ENCODE assay signal across 11 mouse cellular contexts in the genomic region with DNA sequence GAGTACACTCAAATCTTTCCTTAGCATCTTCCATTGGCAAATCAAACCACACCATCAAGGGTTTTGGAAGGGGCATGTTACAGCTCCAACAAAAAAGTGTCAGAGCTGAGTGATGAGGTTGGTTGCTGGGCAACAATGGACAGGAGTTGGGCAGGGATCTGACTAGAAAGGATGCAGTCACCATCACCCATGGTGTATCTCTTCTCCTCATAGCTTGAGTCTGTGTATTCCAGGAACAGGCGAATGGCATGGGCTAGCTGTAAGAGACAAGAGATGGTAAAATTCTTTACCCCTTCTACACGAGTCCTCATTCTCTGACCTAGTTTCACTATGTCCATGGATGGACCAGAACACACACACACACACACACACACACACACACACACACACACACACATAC. TPM values are rescaled to one million over a fixed set of nuclear protein-coding genes. Genes with fewer than 3 reads are reported as not detected.
DNase-seq lines count a peak whose midpoint lies in the region; ATAC-seq and TF ChIP-seq lines count a peak whose summit lies in the region.
"Had no signal": no experiment of that assay in that cellular context is flagged by ENCODE, and none has a peak within 500 bp of the region (broad histone marks: within the 10 kb centered on the region; RNA-seq: fewer than 3 reads in every experiment).

No protein-coding gene starts in this region.

- peak overlapping the region; percentile 44; the same call in 1 of the 2 replicates for H3K4me3 ChIP-seq in heart, adult 2 months
- 0 out of 2 replicates have a peak overlapping the region, but pooled peaks have one; percentile 17 for H3K4me3 ChIP-seq in spleen, adult 2 months (ENCODE audit: extremely low read depth, insufficient read depth, insufficient read length)
- peak overlapping the region; percentile 29 for H3K4me3 ChIP-seq in limb, embryonic 15.5 days
- peak overlapping the region; percentile 24 for H3K4me3 ChIP-seq in stomach, embryonic 15.5 days (replicated peaks)

- H3K4me2 ChIP-seq in limb, embryonic 15.5 days: peak overlapping the region; percentile 49
- peak overlapping the region; percentile 48 for H3K4me2 ChIP-seq in stomach, embryonic 15.5 days

- no peak for TF ChIP-seq POLR2A in heart, adult 2 months (IDR thresholded peaks at IDR 0.05; ENCODE audit: insufficient read depth, low read depth, low read length)
- TF ChIP-seq POLR2A in spleen, adult 2 months (IDR thresholded peaks at IDR 0.05; ENCODE audit: low read depth, low read length): no peak

- H3K36me3 ChIP-seq in heart, adult 2 months (ENCODE audit: control insufficient read depth, insufficient read depth, low read length): no peaks in the 10 kb centered on the region
- H3K36me3 ChIP-seq in spleen, adult 2 months (ENCODE audit: control insufficient read depth, insufficient read depth, low read length): no peaks in the 10 kb centered on the region
- H3K36me3 ChIP-seq in limb, embryonic 15.5 days: no peaks in the 10 kb centered on the region
- no peaks in the 10 kb centered on the region for H3K36me3 ChIP-seq in stomach, embryonic 15.5 days

- no peaks in the 10 kb centered on the region for H3K9me3 ChIP-seq in limb, embryonic 15.5 days
- H3K9me3 ChIP-seq in stomach, embryonic 15.5 days: no peaks in the 10 kb centered on the region

- 52% methylated on average over 2 of the region's 2 CpGs for WGBS in heart, adult 2 months
- WGBS in spleen, adult 2 months: 71% methylated on average over 2 of the region's 2 CpGs
- WGBS in limb, embryonic 15.5 days: 64% methylated on average over 2 of the region's 2 CpGs
- 69% methylated on average over 2 of the region's 2 CpGs for WGBS in stomach, embryonic 15.5 days

- no peaks in the 10 kb centered on the region for H3K27me3 ChIP-seq in heart, adult 2 months (ENCODE audit: control insufficient read depth, insufficient read depth, low read length)
- H3K27me3 ChIP-seq in spleen, adult 2 months (ENCODE audit: control insufficient read depth, insufficient read depth, low read length): no peaks in the 10 kb centered on the region
- no peaks in the 10 kb centered on the region for H3K27me3 ChIP-seq in limb, embryonic 15.5 days
- no peaks in the 10 kb centered on the region for H3K27me3 ChIP-seq in stomach, embryonic 15.5 days (replicated peaks)

- H3K4me1 ChIP-seq in heart, adult 2 months (ENCODE audit: control insufficient read depth, insufficient read depth, low read length): peaks cover 7% of the 10 kb centered on the region
- H3K4me1 ChIP-seq in spleen, adult 2 months (ENCODE audit: control insufficient read depth, insufficient read depth, insufficient read length): peaks cover 2% of the 10 kb centered on the region; the same call in 1 of the 2 replicates
- peaks cover 7% of the 10 kb centered on the region; the same call in 1 of the 2 replicates for H3K4me1 ChIP-seq in limb, embryonic 15.5 days
- H3K4me1 ChIP-seq in stomach, embryonic 15.5 days: no peaks in the 10 kb centered on the region

- H3K79me2 ChIP-seq in heart, adult 2 months (replicated peaks; ENCODE audit: control insufficient read depth, insufficient read depth, low read length): no peaks in the 10 kb centered on the region

- intact Hi-C loops in heart, adult 2 months (cut with DNase I): loop anchor here (2.0 kb wide), 1 partner anchor 88 kb away; no protein-coding TSS in a partner anchor
- intact Hi-C loops in heart, postnatal 25 days (cut with DNase I): no loop called here

- no peak for TF ChIP-seq CTCF in heart, adult 2 months (IDR thresholded peaks at IDR 0.05)
- no peak for TF ChIP-seq CTCF in spleen, adult 2 months (IDR thresholded peaks at IDR 0.05; ENCODE audit: extremely low read depth, insufficient read depth, insufficient read length, insufficient replicate concordance)

- TF ChIP-seq EP300 in heart, adult 2 months (IDR thresholded peaks at IDR 0.05; ENCODE audit: insufficient read depth, low read depth, low read length): no peak

- peak overlapping the region; percentile 56 for H3K9ac ChIP-seq in heart, adult 2 months (ENCODE audit: low read depth, low read length)
- no peak overlapping the region for H3K9ac ChIP-seq in limb, embryonic 15.5 days
- H3K9ac ChIP-seq in stomach, embryonic 15.5 days: no peak overlapping the region

- ATAC-seq in limb, embryonic 15.5 days (ENCODE audit: insufficient number of reproducible peaks, low FRiP score, low TSS enrichment, low read depth): no peak
- ATAC-seq in stomach, embryonic 15.5 days (ENCODE audit: insufficient read depth, low FRiP score, low read depth): 0 out of 2 replicates have a peak, but pooled peaks have one; percentile 0
- ATAC-seq in inflammation-experienced regulatory T-cells, adult 6 months: no peak

- DNase-seq in heart, adult 2 months: no peak
- no peak for DNase-seq in heart, postnatal 25 days (ENCODE audit: low spot score)
- DNase-seq in spleen, adult 2 months (ENCODE audit: low read depth in 1 of 2, low spot score in 2 of 2): no peak
- no peak for DNase-seq in spleen, postnatal 4 days (ENCODE audit: low spot score in 2 of 2)
- DNase-seq in right cerebral cortex, adult 2 months (ENCODE audit: low spot score in 2 of 2): no peak

- peak overlapping the region; percentile 62 for H3K27ac ChIP-seq in heart, adult 2 months
- H3K27ac ChIP-seq in spleen, adult 2 months (ENCODE audit: insufficient read depth, low read length): no peak overlapping the region
- H3K27ac ChIP-seq in limb, embryonic 15.5 days: no peak overlapping the region
- H3K27ac ChIP-seq in stomach, embryonic 15.5 days: peak overlapping the region; percentile 60; the same call in 1 of the 2 replicates

RNA-seq across cellular contexts. Expression of gene Gstm7, which starts 0.5 kb away (rescaled TPM):
- 10 to 100 TPM; 80.5 to 95.0 TPM for total RNA-seq in heart, adult 2 months (2021)
- 70.4 and 119 TPM in 2 replicates for polyA plus RNA-seq in heart, adult 2 months (2012; rRNA removed)
- 10 to 100 TPM; 77.7 to 79.7 TPM for total RNA-seq in heart, postnatal 25 days (2021)
- 1.1 and 1.4 TPM in 2 replicates for polyA plus RNA-seq in spleen, adult 2 months (2012; rRNA removed)
- 10.7 and 11.9 TPM in 2 replicates for polyA plus RNA-seq in limb, embryonic 15.5 days (2015; fragmentation: Nextera tagmentation; extraction: Ambion mirVana)
- 27.1 and 34.6 TPM in 2 replicates for polyA plus RNA-seq in stomach, embryonic 15.5 days (2015; fragmentation: Nextera tagmentation; extraction: Ambion mirVana)
- polyA plus RNA-seq in inflammation-experienced regulatory T-cells, adult 6 months (2017; shearing (Covaris generic)): 1 to 10 TPM in 1 of 3 experiments, not detected in 2; 1.5 TPM
- total RNA-seq: neutrophil, adult 5-6 weeks had no signal

RNA-seq across cellular contexts. Expression of gene Gstm6, which starts 12.4 kb away (rescaled TPM):
- 1 to 10 TPM; 3.0 to 3.7 TPM for total RNA-seq in heart, adult 2 months (2021)
- 3.7 and 4.6 TPM in 2 replicates for polyA plus RNA-seq in heart, adult 2 months (2012; rRNA removed)
- 1 to 10 TPM; 1.6 to 3.2 TPM for total RNA-seq in heart, postnatal 25 days (2021)
- polyA plus RNA-seq in spleen, adult 2 months (2012; rRNA removed): 0.15 TPM in 1 of 2 replicates, not detected in the other
- 6.8 and 7.4 TPM in 2 replicates for polyA plus RNA-seq in limb, embryonic 15.5 days (2015; fragmentation: Nextera tagmentation; extraction: Ambion mirVana)
- polyA plus RNA-seq in stomach, embryonic 15.5 days (2015; fragmentation: Nextera tagmentation; extraction: Ambion mirVana): 9.3 and 12.4 TPM in 2 replicates
- polyA plus RNA-seq in inflammation-experienced regulatory T-cells, adult 6 months (2017; shearing (Covaris generic)): not detected
- total RNA-seq: neutrophil, adult 5-6 weeks had no signal
- polyA plus RNA-seq: C2C12 had no signal

RNA-seq across cellular contexts. Expression of gene Gstm5, which starts 35.5 kb away (rescaled TPM):
- total RNA-seq in heart, adult 2 months (2021): 10 to 100 TPM; 45.7 to 53.4 TPM
- 59.5 and 104 TPM in 2 replicates for polyA plus RNA-seq in heart, adult 2 months (2012; rRNA removed)
- 10 to 100 TPM; 50.1 to 51.4 TPM for total RNA-seq in heart, postnatal 25 days (2021)
- 5.9 and 6.4 TPM in 2 replicates for polyA plus RNA-seq in spleen, adult 2 months (2012; rRNA removed)
- polyA plus RNA-seq in limb, embryonic 15.5 days (2015; fragmentation: Nextera tagmentation; extraction: Ambion mirVana): 168 and 185 TPM in 2 replicates
- 149 and 159 TPM in 2 replicates for polyA plus RNA-seq in stomach, embryonic 15.5 days (2015; fragmentation: Nextera tagmentation; extraction: Ambion mirVana)
- polyA plus RNA-seq in inflammation-experienced regulatory T-cells, adult 6 months (2017; shearing (Covaris generic)): 1 to 10 TPM in 1 of 3 experiments, not detected in 2; 1.4 TPM

RNA-seq across cellular contexts. Expression of gene Gstm3, which starts 37.9 kb away (rescaled TPM):
- not detected for total RNA-seq in heart, adult 2 months (2021)
- polyA plus RNA-seq in heart, adult 2 months (2012; rRNA removed): 0.08 TPM in 1 of 2 replicates, not detected in the other
- not detected for total RNA-seq in heart, postnatal 25 days (2021)
- polyA plus RNA-seq in spleen, adult 2 months (2012; rRNA removed): not detected in 2 replicates
- not detected in 2 replicates for polyA plus RNA-seq in limb, embryonic 15.5 days (2015; fragmentation: Nextera tagmentation; extraction: Ambion mirVana)
- 70.3 and 88.2 TPM in 2 replicates for polyA plus RNA-seq in stomach, embryonic 15.5 days (2015; fragmentation: Nextera tagmentation; extraction: Ambion mirVana)
- polyA plus RNA-seq in inflammation-experienced regulatory T-cells, adult 6 months (2017; shearing (Covaris generic)): not detected
- total RNA-seq: neutrophil, adult 5-6 weeks had no signal
- polyA plus RNA-seq: C2C12 had no signal

RNA-seq across cellular contexts. Expression of gene Eps8l3, which starts 54.1 kb away (rescaled TPM):
- not detected for total RNA-seq in heart, adult 2 months (2021)
- polyA plus RNA-seq in heart, adult 2 months (2012; rRNA removed): not detected in 2 replicates
- not detected for total RNA-seq in heart, postnatal 25 days (2021)
- 0.04 TPM in 1 of 2 replicates, not detected in the other for polyA plus RNA-seq in spleen, adult 2 months (2012; rRNA removed)
- not detected in 2 replicates for polyA plus RNA-seq in limb, embryonic 15.5 days (2015; fragmentation: Nextera tagmentation; extraction: Ambion mirVana)
- 34.9 and 49.0 TPM in 2 replicates for polyA plus RNA-seq in stomach, embryonic 15.5 days (2015; fragmentation: Nextera tagmentation; extraction: Ambion mirVana)
- polyA plus RNA-seq in inflammation-experienced regulatory T-cells, adult 6 months (2017; shearing (Covaris generic)): not detected
- total RNA-seq: adrenal gland, postnatal 14 days; neutrophil, adult 5-6 weeks had no signal
- polyA plus RNA-seq: C2C12 had no signal

Comparison
In these comparisons a context has a peak if more than half of its experiments do, and no peak if none do; other contexts are left out.
1. H3K27ac ChIP-seq: peak in heart, adult 2 months (single experiment) and stomach, embryonic 15.5 days (single experiment); none in spleen, adult 2 months (single experiment) and limb, embryonic 15.5 days (single experiment).
2. Peak in every context shown above with its lines, with median percentiles within 50 percentile points of each other: H3K4me3 ChIP-seq.